Mouse (Mus musculus) adrenal gland, postnatal 10 days (tissue): ENCODE measurements at regions not wholly inside any gene's neighbourhood (a gene's known extent, or its start where the extent isn't known, plus 50 kb on each side); places are given as distances from the start of the nearest gene placed in this dataset.
"Not testable (repeated sequence)": the region's sequence is repeated elsewhere in the genome, so short reads cannot be mapped to it uniquely, and the experiment has no call there.

Experiments used
- DNase-seq: peaks from one replicate; pipeline ENCODE4 v3.0.0; 2021; ENCODE audit warnings: mixed read lengths

- DNase-seq, result no peak
These were observed 603.5 kb upstream of the Gje1 start for GRCm38 (mm10) chr10:15321480-15321879.

GRCm38 (mm10) chr10:15317017-15317607 lies 599.1 kb upstream of the Gje1 start:
- DNase-seq, result no peak

- DNase-seq, result no peak
These were observed 592.6 kb upstream of the Gje1 start for GRCm38 (mm10) chr10:15310650-15311049.

- no peak for DNase-seq
These were observed 587.9 kb upstream of the Gje1 start for GRCm38 (mm10) chr10:15305811-15306473.

- DNase-seq, result peak; percentile 88
These were observed 582.4 kb upstream of the Gje1 start for GRCm38 (mm10) chr10:15300199-15301085.

- no peak for DNase-seq
These were observed 581.6 kb upstream of the Gje1 start for GRCm38 (mm10) chr10:15299331-15300198.

GRCm38 (mm10) chr10:15297257-15297656 lies 579.2 kb upstream of the Gje1 start:
- no peak for DNase-seq

GRCm38 (mm10) chr10:15294125-15294524 lies 576.1 kb upstream of the Gje1 start:
- no peak for DNase-seq

- DNase-seq, result not testable (repeated sequence)
These were observed 545.3 kb upstream of the Gje1 start for GRCm38 (mm10) chr10:15263337-15263736.

- not testable (repeated sequence) for DNase-seq
These were observed 544.3 kb upstream of the Gje1 start for GRCm38 (mm10) chr10:15262282-15262681.

- DNase-seq, result no peak
These were observed 531.5 kb upstream of the Gje1 start for GRCm38 (mm10) chr10:15249402-15250086.

GRCm38 (mm10) chr10:15248899-15249298 lies 530.9 kb upstream of the Gje1 start:
- DNase-seq, result no peak

GRCm38 (mm10) chr10:15244376-15245262 lies 526.6 kb upstream of the Gje1 start:
- DNase-seq, result no peak

- DNase-seq, result no peak
These were observed 525.4 kb upstream of the Gje1 start for GRCm38 (mm10) chr10:15243460-15243859.

- DNase-seq, result no peak
These were observed 500.9 kb upstream of the Gje1 start for GRCm38 (mm10) chr10:15218883-15219282.

- DNase-seq, result no peak
These were observed 461.6 kb upstream of the Gje1 start for GRCm38 (mm10) chr10:15179585-15179984.

GRCm38 (mm10) chr10:15174421-15174820 lies 456.4 kb upstream of the Gje1 start:
- no peak for DNase-seq

- no peak for DNase-seq
These were observed 454.5 kb upstream of the Gje1 start for GRCm38 (mm10) chr10:15172558-15172957.

- DNase-seq, result no peak
These were observed 422.7 kb upstream of the Gje1 start for GRCm38 (mm10) chr10:15140703-15141102.
